Mouse (Mus musculus): ENCODE measurements around the gene Sugp2. TPM values are rescaled to one million over a fixed set of nuclear protein-coding genes. Genes with fewer than 3 reads are reported as not detected.

Sugp2 gene
- total and polyA plus RNA-seq, 3 experiments: 10.0 to 23.6 (median 20.1) TPM

DNA sequence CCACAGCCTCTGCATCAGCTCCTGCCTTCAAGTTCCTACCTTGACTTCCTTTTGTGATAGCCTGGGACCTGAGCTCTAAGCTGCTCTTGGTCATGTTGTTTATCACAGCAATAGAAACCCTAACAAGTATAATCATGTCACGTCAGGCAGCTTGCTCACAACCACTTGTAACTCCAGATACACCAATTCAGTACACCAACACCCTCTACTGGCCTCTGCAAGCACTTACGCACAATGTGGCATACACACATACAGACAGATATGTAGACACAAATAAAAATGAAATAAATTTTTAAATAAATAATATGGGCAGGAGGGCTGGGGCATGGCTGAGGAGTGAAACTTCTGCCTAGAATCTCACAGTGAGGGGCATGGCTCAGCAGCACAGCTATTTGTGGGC lies 38.3 kb upstream of the Sugp2 start:
- dilution Hi-C loops (cut with MboI; ENCODE audit: extremely low pct_ligation_motif_present, extremely low pct_unique_long_range_greater_than_20kb, low sequenced_read_pairs) (no loop called here), in situ Hi-C loops (cut with MboI; ENCODE audit: low pct_ligation_motif_present, low pct_unique_long_range_greater_than_20kb, low sequenced_read_pairs) (no loop called here)
- Histone ChIP-seq H3K9ac (ENCODE audit: insufficient read depth, low read depth) (no peak overlapping the region), H3K9me3 (replicated peaks; ENCODE audit: low read length) (no peaks in the 10 kb centered on the region), H3K4me1 (ENCODE audit: control insufficient read depth in 1 of 2, insufficient read depth in 2 of 2) (no peaks in the 10 kb centered on the region), H3K4me2 (ENCODE audit: insufficient read depth, low read depth, poor library complexity, severe bottlenecking) (no peak overlapping the region), H3K4me3 (replicated peaks in 1 of 3; ENCODE audit: low read depth in 2 of 3, low read length in 2 of 3, poor library complexity in 1 of 3) (no peak overlapping the region), H3K27ac (ENCODE audit: insufficient read depth, low read depth) (no peak overlapping the region), H3K36me3 (replicated peaks in 1 of 2; ENCODE audit: control insufficient read depth in 1 of 2, insufficient read depth in 1 of 2, low read length in 1 of 2) (peaks cover 6 to 22% of the 10 kb centered on the region in 2 experiments), H3K27me3 (replicated peaks) (no peaks in the 10 kb centered on the region), H3K79me2 (replicated peaks; ENCODE audit: control insufficient read depth, extremely low read depth, insufficient read depth, poor library complexity, severe bottlenecking) (no peaks in the 10 kb centered on the region)
- TF ChIP-seq ZMIZ1 (IDR thresholded peaks at IDR 0.05; ENCODE audit: low read depth, low read length) (no peak), CTCF (conservative IDR thresholded peaks at IDR 0.05 in 1 of 2, IDR thresholded peaks at IDR 0.05 in 1 of 2; ENCODE audit: low read depth in 2 of 2, low read length in 2 of 2) (peak in 1 of 2 experiments; percentile 61; a peak in 2 of 4 replicates), KAT2A (IDR thresholded peaks at IDR 0.05; ENCODE audit: insufficient replicate concordance, low read length) (no peak), MYC (IDR thresholded peaks at IDR 0.05; ENCODE audit: low read depth, low read length) (no peak), NELFE (IDR thresholded peaks at IDR 0.05; ENCODE audit: low read depth, low read length) (no peak), GABPA (IDR thresholded peaks at IDR 0.05; ENCODE audit: insufficient replicate concordance, low read depth, low read length) (no peak), MAFK (IDR thresholded peaks at IDR 0.05; ENCODE audit: insufficient replicate concordance, low read length) (peak; percentile 31; the same call in 1 of the 2 replicates), SMC3 (IDR thresholded peaks at IDR 0.05; ENCODE audit: low read depth, low read length) (peak; percentile 49), RAD21 (IDR thresholded peaks at IDR 0.05; ENCODE audit: low read depth, low read length) (peak; percentile 62)
- peak; percentile 31 for DNase-seq (ENCODE audit: extremely low read depth)

DNA sequence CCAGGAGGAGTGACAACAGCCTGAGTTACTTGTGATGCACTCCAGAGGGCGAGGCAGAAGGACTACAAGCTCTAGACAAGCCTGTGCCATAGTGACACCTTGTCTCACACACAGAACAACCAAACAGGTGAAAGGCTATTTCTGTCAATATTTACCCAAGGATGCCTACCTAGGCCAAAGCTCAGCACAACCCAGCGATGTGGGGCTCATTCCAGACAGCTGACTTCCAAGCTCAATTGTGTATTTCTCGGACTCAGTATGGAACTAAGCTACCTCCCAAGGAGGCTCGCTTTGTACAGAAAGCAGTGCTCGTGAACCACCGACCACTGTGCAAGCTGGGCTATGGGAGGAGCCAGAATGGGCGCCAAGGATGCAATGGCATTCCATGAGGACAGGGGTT lies 36.4 kb upstream of the Sugp2 start:
- in situ Hi-C loops (cut with MboI; ENCODE audit: low pct_ligation_motif_present, low pct_unique_long_range_greater_than_20kb, low sequenced_read_pairs): no loop called here
- peaks cover 3 to 10% of the 10 kb centered on the region in 2 experiments for H3K36me3 ChIP-seq (replicated peaks in 1 of 2; ENCODE audit: control insufficient read depth in 1 of 2, insufficient read depth in 1 of 2, low read length in 1 of 2)
- DNase-seq (ENCODE audit: extremely low read depth): no peak
- H3K79me2 ChIP-seq (replicated peaks; ENCODE audit: control insufficient read depth, extremely low read depth, insufficient read depth, poor library complexity, severe bottlenecking): no peaks in the 10 kb centered on the region
- no peak overlapping the region for H3K4me2 ChIP-seq (ENCODE audit: insufficient read depth, low read depth, poor library complexity, severe bottlenecking)
- no peak overlapping the region for H3K4me3 ChIP-seq (replicated peaks in 1 of 3; ENCODE audit: low read depth in 2 of 3, low read length in 2 of 3, poor library complexity in 1 of 3)
- dilution Hi-C loops (cut with MboI; ENCODE audit: extremely low pct_ligation_motif_present, extremely low pct_unique_long_range_greater_than_20kb, low sequenced_read_pairs): no loop called here
- H3K4me1 ChIP-seq (ENCODE audit: control insufficient read depth in 1 of 2, insufficient read depth in 2 of 2): 0 out of 4 replicates have a peak, but pooled peaks cover 0 to 2% of the 10 kb centered on the region in 2 experiments
- no peak overlapping the region for H3K9ac ChIP-seq (ENCODE audit: insufficient read depth, low read depth)
- no peaks in the 10 kb centered on the region for H3K9me3 ChIP-seq (replicated peaks; ENCODE audit: low read length)
- no peak for TF ChIP-seq RCOR1 (conservative IDR thresholded peaks at IDR 0.05; ENCODE audit: low read depth, low read length)
- no peaks in the 10 kb centered on the region for H3K27me3 ChIP-seq (replicated peaks)
- no peak overlapping the region for H3K27ac ChIP-seq (ENCODE audit: insufficient read depth, low read depth)

DNA sequence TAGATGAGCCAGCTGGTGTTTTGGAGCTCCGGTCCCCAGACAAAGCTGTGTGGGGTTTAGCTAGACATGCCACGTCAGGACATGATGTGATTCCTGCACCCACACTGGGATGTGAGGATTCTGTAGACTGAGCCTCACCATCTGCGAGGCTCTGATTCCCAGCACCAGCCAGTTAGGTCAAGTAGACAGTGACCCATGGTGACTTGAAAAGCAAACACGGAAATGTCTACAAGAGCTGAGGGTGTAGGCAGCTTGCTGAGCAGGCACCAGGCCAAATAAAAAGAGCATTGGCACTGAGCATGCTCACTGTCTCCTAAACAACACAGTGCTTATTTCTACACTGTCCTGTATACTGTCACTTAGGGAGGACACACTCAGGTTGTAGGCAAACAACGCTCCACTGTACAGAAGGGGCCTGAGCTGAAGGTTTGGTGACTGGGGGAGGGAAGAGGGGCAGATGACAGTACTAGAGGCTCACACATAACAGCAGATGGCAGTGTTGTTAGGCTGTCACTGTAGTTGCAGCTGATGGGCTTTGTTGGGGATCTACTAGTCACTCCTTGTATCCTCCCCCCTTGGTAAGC lies 33.8 kb upstream of the Sugp2 start:
- H3K4me2 ChIP-seq (ENCODE audit: insufficient read depth, low read depth, poor library complexity, severe bottlenecking): no peak overlapping the region
- no peaks in the 10 kb centered on the region for H3K36me3 ChIP-seq (replicated peaks in 1 of 2; ENCODE audit: control insufficient read depth in 1 of 2, insufficient read depth in 1 of 2, low read length in 1 of 2)
- peak; percentile 15 for DNase-seq (ENCODE audit: extremely low read depth)
- no peaks in the 10 kb centered on the region for H3K9me3 ChIP-seq (replicated peaks; ENCODE audit: low read length)
- no peak overlapping the region for H3K27ac ChIP-seq (ENCODE audit: insufficient read depth, low read depth)
- 0 out of 4 replicates have a peak, but pooled peaks cover 0 to 2% of the 10 kb centered on the region in 2 experiments for H3K4me1 ChIP-seq (ENCODE audit: control insufficient read depth in 1 of 2, insufficient read depth in 2 of 2)
- H3K9ac ChIP-seq (ENCODE audit: insufficient read depth, low read depth): no peak overlapping the region
- dilution Hi-C loops (cut with MboI; ENCODE audit: extremely low pct_ligation_motif_present, extremely low pct_unique_long_range_greater_than_20kb, low sequenced_read_pairs): no loop called here
- in situ Hi-C loops (cut with MboI; ENCODE audit: low pct_ligation_motif_present, low pct_unique_long_range_greater_than_20kb, low sequenced_read_pairs): no loop called here
- no peaks in the 10 kb centered on the region for H3K79me2 ChIP-seq (replicated peaks; ENCODE audit: control insufficient read depth, extremely low read depth, insufficient read depth, poor library complexity, severe bottlenecking)
- no peak overlapping the region for H3K4me3 ChIP-seq (replicated peaks in 1 of 3; ENCODE audit: low read depth in 2 of 3, low read length in 2 of 3, poor library complexity in 1 of 3)
- H3K27me3 ChIP-seq (replicated peaks): no peaks in the 10 kb centered on the region
- TF ChIP-seq MAX (IDR thresholded peaks at IDR 0.05; ENCODE audit: low read length): no peak
- no peak for TF ChIP-seq MXI1 (IDR thresholded peaks at IDR 0.05; ENCODE audit: low read depth, low read length)
- TF ChIP-seq SMC3 (IDR thresholded peaks at IDR 0.05; ENCODE audit: low read depth, low read length): peak; percentile 59
- TF ChIP-seq GABPA (IDR thresholded peaks at IDR 0.05; ENCODE audit: insufficient replicate concordance, low read depth, low read length): no peak
- TF ChIP-seq IRF4 (IDR thresholded peaks at IDR 0.05; ENCODE audit: low read depth, low read length): no peak
- TF ChIP-seq E2F4 (IDR thresholded peaks at IDR 0.05; ENCODE audit: insufficient replicate concordance, low read depth, low read length): no peak
- TF ChIP-seq CTCF (conservative IDR thresholded peaks at IDR 0.05 in 1 of 2, IDR thresholded peaks at IDR 0.05 in 1 of 2; ENCODE audit: low read depth in 2 of 2, low read length in 2 of 2): peak in 1 of 2 experiments; percentile 66; a peak in 2 of 4 replicates
- TF ChIP-seq USF2 (conservative IDR thresholded peaks at IDR 0.05; ENCODE audit: low read depth, low read length): no peak
- TF ChIP-seq RAD21 (IDR thresholded peaks at IDR 0.05; ENCODE audit: low read depth, low read length): peak; percentile 59
- no peak for TF ChIP-seq ZKSCAN1 (IDR thresholded peaks at IDR 0.05; ENCODE audit: borderline replicate concordance, low read depth, low read length)
- no peak for TF ChIP-seq SIN3A (IDR thresholded peaks at IDR 0.05; ENCODE audit: low read length)
- no peak for TF ChIP-seq ETS1 (conservative IDR thresholded peaks at IDR 0.05; ENCODE audit: low read depth, low read length)
- TF ChIP-seq TCF12 (IDR thresholded peaks at IDR 0.05; ENCODE audit: low read depth, low read length): no peak
- TF ChIP-seq MYC (IDR thresholded peaks at IDR 0.05; ENCODE audit: low read depth, low read length): no peak
- no peak for TF ChIP-seq MAFK (IDR thresholded peaks at IDR 0.05; ENCODE audit: insufficient replicate concordance, low read length)
- no peak for TF ChIP-seq NELFE (IDR thresholded peaks at IDR 0.05; ENCODE audit: low read depth, low read length)
- TF ChIP-seq HCFC1 (IDR thresholded peaks at IDR 0.05; ENCODE audit: low read depth, low read length): no peak
- no peak for TF ChIP-seq RCOR1 (conservative IDR thresholded peaks at IDR 0.05; ENCODE audit: low read depth, low read length)
- TF ChIP-seq MEF2A (IDR thresholded peaks at IDR 0.05; ENCODE audit: borderline replicate concordance, low read depth, low read length): no peak
- TF ChIP-seq ZMIZ1 (IDR thresholded peaks at IDR 0.05; ENCODE audit: low read depth, low read length): no peak
- no peak for TF ChIP-seq ZNF384 (IDR thresholded peaks at IDR 0.05; ENCODE audit: low read depth, low read length)

Measured in CH12.LX (cell line).